Mouse (Mus musculus) midbrain, embryonic 11.5 days (tissue): Measurements from ENCODE around the gene Cdh24. TPM values are rescaled to one million over a fixed set of nuclear protein-coding genes. Genes with fewer than 3 reads are reported as not detected.
"Not testable (repeated sequence)": the region's sequence is repeated elsewhere in the genome, so short reads cannot be mapped to it uniquely, and the experiment has no call there.

ENCODE experiments used
- ATAC-seq: fragments of 200-750 bp; cut with Nextera tagmentation; 2 replicates; pipeline ENCODE4 v1.8.0; 2017; ENCODE audit warnings: moderate TSS enrichment, moderate library complexity; ENCODE audit not compliant: low FRiP score
- DNase-seq: peaks from one replicate; pipeline ENCODE4 v3.0.0; 2015; ENCODE audit warnings: low spot score; ENCODE audit errors: missing footprints
- H3K27ac ChIP-seq: fragments of 300-500 bp; sonication (generic); 2 replicates; pipeline ENCODE4 v1.5.1; 2014; ENCODE audit warnings: low read depth, low read length
- H3K27me3 ChIP-seq: fragments of 300-500 bp; sonication (generic); 2 replicates; pipeline ENCODE4 v1.6.1; 2014; ENCODE audit warnings: mild to moderate bottlenecking, low read length, moderate library complexity, mixed read lengths; ENCODE audit not compliant: control insufficient read depth, insufficient read depth
- H3K36me3 ChIP-seq: fragments of 300-500 bp; sonication (generic); 2 replicates; pipeline ENCODE4 v1.6.1; 2014; ENCODE audit warnings: mild to moderate bottlenecking, low read length, moderate library complexity, mixed read lengths; ENCODE audit not compliant: control insufficient read depth, insufficient read depth
- H3K4me1 ChIP-seq: fragments of 300-500 bp; sonication (generic); 2 replicates; pipeline ENCODE4 v1.6.1; 2014; ENCODE audit warnings: low read length; ENCODE audit not compliant: control insufficient read depth, insufficient read depth
- H3K4me2 ChIP-seq: fragments of 300-500 bp; sonication (generic); 2 replicates; pipeline ENCODE4 v1.6.1; 2014; ENCODE audit warnings: mild to moderate bottlenecking, moderate library complexity
- H3K4me3 ChIP-seq: fragments of 300-500 bp; sonication (generic); 2 replicates; pipeline ENCODE4 v1.5.1; 2014; ENCODE audit warnings: low read depth, low read length
- H3K9ac ChIP-seq: fragments of 300-500 bp; sonication (generic); 2 replicates; pipeline ENCODE4 v1.6.1; 2014; ENCODE audit warnings: low read length
- H3K9me3 ChIP-seq: fragments of 300-500 bp; sonication (generic); 2 replicates; pipeline ENCODE4 v1.6.1; 2016; ENCODE audit warnings: low read length; ENCODE audit not compliant: control insufficient read depth
- WGBS: fragments of 180-500 bp; shearing (Covaris S2); extraction: QIAGEN DNeasy Blood & Tissue Kit; methylation state at CpG from one replicate; pipeline ENCODE4 v1.1.7; 2014; 5-methylcytosine and 5-hydroxymethylcytosine counted together
- polyA plus RNA-seq: library from polyadenylated mRNA; unstranded; fragments of >200 nt; fragmentation: Nextera tagmentation; extraction: Ambion mirVana; gene quantifications from 2 replicates; pipeline ENCODE4 v1.2.1, GENCODE M21; 2014

The Cdh24 gene
- polyA plus RNA-seq, 1 experiment from 2014 or later, result 6.9 TPM

GRCm38 (mm10) chr14:54617897-54618365 lies 23.2 kb downstream of the Cdh24 start, which contains the start of gene Psmb5:
Psmb5 (minus strand) TSS chr14:54618022.
- WGBS, result under 1% methylated on average over 25 of the region's 25 CpGs
- Histone ChIP-seq H3K27ac (peak within 1 kb of the TSS; percentile 11; the same call in 1 of the 2 replicates), H3K36me3 (peaks cover 5% of the 10 kb centered on the region; the same call in 1 of the 2 replicates), H3K9ac (peak within 1 kb of the TSS; percentile 92), H3K4me3 (peak within 1 kb of the TSS; percentile 83), H3K9me3 (no peaks in the 10 kb centered on the region), H3K4me2 (peak within 1 kb of the TSS; percentile 54), H3K4me1 (peaks cover 4% of the 10 kb centered on the region), H3K27me3 (no peaks in the 10 kb centered on the region)
- peak; percentile 91 for ATAC-seq
- peak; percentile 99 for DNase-seq

- Histone ChIP-seq H3K4me1 (peaks cover 4% of the 10 kb centered on the region), H3K9ac (peak overlapping the region; percentile 92), H3K9me3 (no peaks in the 10 kb centered on the region), H3K4me3 (peak overlapping the region; percentile 83), H3K27ac (peak overlapping the region; percentile 11; the same call in 1 of the 2 replicates), H3K4me2 (peak overlapping the region; percentile 54), H3K27me3 (no peaks in the 10 kb centered on the region), H3K36me3 (peaks cover 5% of the 10 kb centered on the region; the same call in 1 of the 2 replicates)
- DNase-seq, result peak; percentile 92
- ATAC-seq, result peak; percentile 67
- WGBS, result 2% methylated on average over 38 of the region's 38 CpGs
These were observed 23.8 kb downstream of the Cdh24 start for GRCm38 (mm10) chr14:54617152-54617896.

- peaks cover 4% of the 10 kb centered on the region for H3K4me1 ChIP-seq
- H3K4me3 ChIP-seq, result no peak overlapping the region; the same call in 1 of the 2 replicates
- H3K4me2 ChIP-seq, result no peak overlapping the region
- 94% methylated on average over 16 of the region's 16 CpGs for WGBS
- no peak overlapping the region for H3K27ac ChIP-seq
- H3K27me3 ChIP-seq, result no peaks in the 10 kb centered on the region
- ATAC-seq, result no peak
- H3K9ac ChIP-seq, result no peak overlapping the region
- H3K9me3 ChIP-seq, result no peaks in the 10 kb centered on the region
- DNase-seq, result no peak
- peaks cover 7% of the 10 kb centered on the region; the same call in 1 of the 2 replicates for H3K36me3 ChIP-seq
These were observed 24.8 kb downstream of the Cdh24 start for GRCm38 (mm10) chr14:54616226-54616825.

- DNase-seq, H3K27me3 ChIP-seq, H3K4me1 ChIP-seq, H3K36me3 ChIP-seq, H3K4me3 ChIP-seq, H3K9ac ChIP-seq, ATAC-seq, H3K9me3 ChIP-seq, H3K4me2 ChIP-seq, H3K27ac ChIP-seq: not testable (repeated sequence)
- WGBS, result 89% methylated on average over 15 of the region's 16 CpGs
These were observed 27.0 kb downstream of the Cdh24 start for GRCm38 (mm10) chr14:54614130-54614529.

- Histone ChIP-seq H3K27me3 (no peaks in the 10 kb centered on the region), H3K9ac (no peak overlapping the region), H3K4me1 (no peaks in the 10 kb centered on the region), H3K36me3 (peaks cover 5% of the 10 kb centered on the region; the same call in 1 of the 2 replicates), H3K27ac (no peak overlapping the region), H3K9me3 (no peaks in the 10 kb centered on the region), H3K4me3 (no peak overlapping the region), H3K4me2 (no peak overlapping the region)
- DNase-seq (no peak), ATAC-seq (no peak)
- WGBS, result 82% methylated on average over 6 of the region's 6 CpGs
These were observed 30.5 kb downstream of the Cdh24 start for GRCm38 (mm10) chr14:54610648-54611047.

- Histone ChIP-seq H3K27me3 (no peaks in the 10 kb centered on the region), H3K27ac (no peak overlapping the region), H3K4me1 (peaks cover 2% of the 10 kb centered on the region; the same call in 1 of the 2 replicates), H3K36me3 (peaks cover 2% of the 10 kb centered on the region; the same call in 1 of the 2 replicates), H3K9me3 (no peaks in the 10 kb centered on the region), H3K4me2 (no peak overlapping the region), H3K9ac (no peak overlapping the region), H3K4me3 (no peak overlapping the region)
- WGBS, result 76% methylated on average over 4 of the region's 4 CpGs
- ATAC-seq (no peak), DNase-seq (no peak)
These were observed 31.2 kb downstream of the Cdh24 start for GRCm38 (mm10) chr14:54609962-54610361.

GRCm38 (mm10) chr14:54609245-54609644 lies 31.9 kb downstream of the Cdh24 start:
- H3K36me3 ChIP-seq, result peaks cover 2% of the 10 kb centered on the region; the same call in 1 of the 2 replicates
- no peak overlapping the region for H3K4me2 ChIP-seq
- H3K4me1 ChIP-seq, result peaks cover 8% of the 10 kb centered on the region
- WGBS, result 87% methylated on average over 4 of the region's 4 CpGs
- DNase-seq (no peak), ATAC-seq (no peak)
- no peaks in the 10 kb centered on the region for H3K27me3 ChIP-seq
- H3K9ac ChIP-seq, result no peak overlapping the region
- no peak overlapping the region for H3K27ac ChIP-seq
- no peak overlapping the region for H3K4me3 ChIP-seq
- no peaks in the 10 kb centered on the region for H3K9me3 ChIP-seq

GRCm38 (mm10) chr14:54607226-54607625 lies 33.9 kb downstream of the Cdh24 start:
- no peak overlapping the region for H3K27ac ChIP-seq
- no peaks in the 10 kb centered on the region for H3K9me3 ChIP-seq
- H3K27me3 ChIP-seq, result no peaks in the 10 kb centered on the region
- ATAC-seq (no peak), DNase-seq (no peak)
- no peak overlapping the region for H3K4me2 ChIP-seq
- 53% methylated on average over 8 of the region's 8 CpGs for WGBS
- H3K9ac ChIP-seq, result no peak overlapping the region
- peaks cover 13% of the 10 kb centered on the region for H3K4me1 ChIP-seq
- peaks cover 2% of the 10 kb centered on the region; the same call in 1 of the 2 replicates for H3K36me3 ChIP-seq
- no peak overlapping the region for H3K4me3 ChIP-seq
